Mouse (Mus musculus): ENCODE data around the gene Meaf6. TPM values are rescaled to one million over a fixed set of nuclear protein-coding genes. Genes with fewer than 3 reads are reported as not detected.

Gene Meaf6
- polyA plus RNA-seq, 1 experiment = 9.1 TPM

GRCm38 (mm10) chr4:125122431-125123278 is 37.7 kb downstream of the Meaf6 start:
- Histone ChIP-seq H3K27me3 (ENCODE audit: control insufficient read depth, insufficient read depth, low read length) (no peaks in the 10 kb centered on the region), H3K27ac (ENCODE audit: insufficient read depth, low read depth, low read length) (peak overlapping the region; percentile 100), H3K4me1 (ENCODE audit: control insufficient read depth, insufficient read depth, insufficient read length, low read length) (peaks cover 34% of the 10 kb centered on the region), H3K4me3 (ENCODE audit: low read depth, low read length) (peak overlapping the region; percentile 77), H3K36me3 (ENCODE audit: control insufficient read depth, insufficient read depth, low read length) (peaks cover 54% of the 10 kb centered on the region)
- TF ChIP-seq POLR2A (IDR thresholded peaks at IDR 0.05; ENCODE audit: low read depth, low read length) (no peak), CTCF (IDR thresholded peaks at IDR 0.05; ENCODE audit: extremely low read depth, insufficient read length, insufficient replicate concordance, low read depth, low read length) (no peak)
- 6% methylated on average over 16 of the region's 16 CpGs for WGBS

DNA sequence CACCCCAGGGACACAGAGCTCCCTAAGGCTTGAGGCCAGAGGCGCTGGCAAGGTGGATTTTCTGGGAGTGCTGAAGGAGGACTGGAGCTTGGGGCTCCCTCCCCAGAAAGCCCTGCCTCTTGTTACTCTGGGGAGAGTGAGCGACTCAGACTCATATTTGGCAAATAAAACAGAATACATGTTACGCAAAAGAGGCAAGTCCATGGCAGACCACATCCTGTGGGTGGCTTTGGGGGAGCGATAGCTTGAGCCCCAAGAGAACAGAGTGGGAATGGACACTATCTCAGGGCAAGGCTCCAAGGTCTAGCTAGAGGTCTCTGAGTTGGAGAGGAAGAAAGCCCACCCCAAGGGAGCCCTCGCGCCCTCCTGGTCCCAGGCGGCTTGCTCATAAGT is 38.3 kb downstream of the Meaf6 start:
- H3K27me3 ChIP-seq (ENCODE audit: control insufficient read depth, insufficient read depth, low read length) = no peaks in the 10 kb centered on the region
- peaks cover 34% of the 10 kb centered on the region for H3K4me1 ChIP-seq (ENCODE audit: control insufficient read depth, insufficient read depth, insufficient read length, low read length)
- H3K36me3 ChIP-seq (ENCODE audit: control insufficient read depth, insufficient read depth, low read length) = peaks cover 54% of the 10 kb centered on the region
- H3K4me3 ChIP-seq (ENCODE audit: low read depth, low read length) = peak overlapping the region; percentile 77
- TF ChIP-seq CTCF (IDR thresholded peaks at IDR 0.05; ENCODE audit: extremely low read depth, insufficient read length, insufficient replicate concordance, low read depth, low read length) (no peak), POLR2A (IDR thresholded peaks at IDR 0.05; ENCODE audit: low read depth, low read length) (no peak)
- 53% methylated on average over 7 of the region's 7 CpGs for WGBS
- H3K27ac ChIP-seq (ENCODE audit: insufficient read depth, low read depth, low read length) = peak overlapping the region; percentile 100

- WGBS = 19% methylated on average over 7 of the region's 7 CpGs
- H3K4me1 ChIP-seq (ENCODE audit: control insufficient read depth, insufficient read depth, insufficient read length, low read length) = peaks cover 36% of the 10 kb centered on the region
- H3K27ac ChIP-seq (ENCODE audit: insufficient read depth, low read depth, low read length) = peak overlapping the region; percentile 100
- H3K27me3 ChIP-seq (ENCODE audit: control insufficient read depth, insufficient read depth, low read length) = no peaks in the 10 kb centered on the region
- peak overlapping the region; percentile 77 for H3K4me3 ChIP-seq (ENCODE audit: low read depth, low read length)
- peak; percentile 48 for TF ChIP-seq POLR2A (IDR thresholded peaks at IDR 0.05; ENCODE audit: low read depth, low read length)
- no peak for TF ChIP-seq CTCF (IDR thresholded peaks at IDR 0.05; ENCODE audit: extremely low read depth, insufficient read length, insufficient replicate concordance, low read depth, low read length)
- H3K36me3 ChIP-seq (ENCODE audit: control insufficient read depth, insufficient read depth, low read length) = peaks cover 42% of the 10 kb centered on the region
These were observed 39.7 kb downstream of the Meaf6 start for GRCm38 (mm10) chr4:125124424-125125209.

DNA sequence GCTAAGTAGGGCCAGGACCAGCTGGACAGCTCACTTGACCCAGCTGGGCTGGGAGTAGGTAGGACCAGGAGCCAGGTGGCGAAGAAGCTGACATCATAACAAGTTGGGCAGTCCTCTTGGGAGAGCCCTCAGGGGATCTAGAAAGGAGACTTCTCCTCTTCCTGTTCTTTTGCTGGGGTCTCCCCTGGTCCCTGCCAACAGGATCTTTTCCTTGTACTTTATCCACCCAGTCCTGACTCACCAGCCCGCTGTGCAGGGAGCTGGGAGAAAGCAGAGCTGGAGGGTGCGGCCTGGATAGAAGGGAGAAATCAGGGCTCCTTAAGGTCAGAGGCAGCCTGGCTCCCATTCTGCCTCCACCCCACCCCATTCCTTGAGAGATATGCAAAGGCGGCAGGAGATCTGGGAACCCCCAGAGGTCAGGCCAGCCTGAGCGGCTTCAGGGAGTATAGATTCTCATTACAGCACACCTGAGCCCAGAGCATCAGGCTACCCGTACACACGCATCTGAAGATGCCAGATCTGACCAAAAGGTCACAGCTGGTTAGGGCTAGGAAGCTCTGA is 40.5 kb downstream of the Meaf6 start:
- WGBS = 30% methylated on average over 7 of the region's 7 CpGs
- Histone ChIP-seq H3K27me3 (ENCODE audit: control insufficient read depth, insufficient read depth, low read length) (no peaks in the 10 kb centered on the region), H3K4me3 (ENCODE audit: low read depth, low read length) (peak overlapping the region; percentile 77), H3K4me1 (ENCODE audit: control insufficient read depth, insufficient read depth, insufficient read length, low read length) (peaks cover 36% of the 10 kb centered on the region), H3K27ac (ENCODE audit: insufficient read depth, low read depth, low read length) (peak overlapping the region; percentile 100), H3K36me3 (ENCODE audit: control insufficient read depth, insufficient read depth, low read length) (peaks cover 34% of the 10 kb centered on the region)
- no peak for TF ChIP-seq POLR2A (IDR thresholded peaks at IDR 0.05; ENCODE audit: low read depth, low read length)
- no peak for TF ChIP-seq CTCF (IDR thresholded peaks at IDR 0.05; ENCODE audit: extremely low read depth, insufficient read length, insufficient replicate concordance, low read depth, low read length)

DNA sequence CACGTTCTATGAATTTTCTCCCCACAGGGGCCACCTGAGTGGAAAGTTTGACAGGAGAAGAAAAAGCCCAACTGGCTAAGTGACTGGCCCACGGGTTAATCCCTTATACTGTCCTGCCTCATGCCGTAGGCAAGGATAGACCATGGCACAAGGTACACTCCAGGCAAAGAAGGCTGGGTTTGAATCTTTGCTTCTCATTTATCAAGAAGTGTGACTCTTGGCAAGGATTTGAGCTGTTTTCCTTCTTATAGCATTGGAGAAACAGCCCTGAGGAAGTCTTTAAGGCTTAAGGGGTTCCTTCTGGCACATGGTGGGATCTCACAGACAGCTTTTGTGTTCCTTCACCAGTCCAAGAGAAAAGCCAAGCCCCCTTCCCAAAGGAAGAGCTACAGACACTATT is 41.3 kb downstream of the Meaf6 start:
- no peak for TF ChIP-seq CTCF (IDR thresholded peaks at IDR 0.05; ENCODE audit: extremely low read depth, insufficient read length, insufficient replicate concordance, low read depth, low read length)
- TF ChIP-seq POLR2A (IDR thresholded peaks at IDR 0.05; ENCODE audit: low read depth, low read length) = no peak
- WGBS = 27% methylated on average over 3 of the region's 3 CpGs
- Histone ChIP-seq H3K4me1 (ENCODE audit: control insufficient read depth, insufficient read depth, insufficient read length, low read length) (peaks cover 36% of the 10 kb centered on the region), H3K36me3 (ENCODE audit: control insufficient read depth, insufficient read depth, low read length) (peaks cover 26% of the 10 kb centered on the region), H3K27me3 (ENCODE audit: control insufficient read depth, insufficient read depth, low read length) (no peaks in the 10 kb centered on the region), H3K27ac (ENCODE audit: insufficient read depth, low read depth, low read length) (peak overlapping the region; percentile 100), H3K4me3 (ENCODE audit: low read depth, low read length) (peak overlapping the region; percentile 77)

DNA sequence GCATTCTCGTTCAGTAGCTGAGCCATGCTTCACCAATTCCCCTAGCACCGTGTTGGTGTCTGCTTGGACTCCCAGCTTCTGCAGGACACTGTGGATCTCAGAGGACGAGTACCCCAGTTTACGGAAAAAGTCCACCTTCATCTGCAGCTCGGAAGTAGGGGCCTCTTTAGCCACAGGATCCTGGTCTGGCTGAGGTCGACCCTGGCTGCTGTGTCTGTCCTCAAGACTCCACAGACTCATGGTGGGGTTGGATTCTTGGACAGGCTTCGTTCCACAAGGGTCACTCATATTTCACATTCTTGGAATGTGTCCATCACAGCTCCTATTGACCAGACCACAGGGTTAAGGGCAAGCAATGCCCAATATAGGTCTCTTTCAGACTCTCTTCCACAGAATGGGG is 41.8 kb downstream of the Meaf6 start:
- H3K4me3 ChIP-seq (ENCODE audit: low read depth, low read length) = peak overlapping the region; percentile 77
- H3K36me3 ChIP-seq (ENCODE audit: control insufficient read depth, insufficient read depth, low read length) = peaks cover 20% of the 10 kb centered on the region
- no peaks in the 10 kb centered on the region for H3K27me3 ChIP-seq (ENCODE audit: control insufficient read depth, insufficient read depth, low read length)
- peak overlapping the region; percentile 98 for H3K27ac ChIP-seq (ENCODE audit: insufficient read depth, low read depth, low read length)
- WGBS = 39% methylated on average over 7 of the region's 7 CpGs
- peaks cover 34% of the 10 kb centered on the region for H3K4me1 ChIP-seq (ENCODE audit: control insufficient read depth, insufficient read depth, insufficient read length, low read length)
- TF ChIP-seq POLR2A (IDR thresholded peaks at IDR 0.05; ENCODE audit: low read depth, low read length) (no peak), CTCF (IDR thresholded peaks at IDR 0.05; ENCODE audit: extremely low read depth, insufficient read length, insufficient replicate concordance, low read depth, low read length) (no peak)
